Mouse (Mus musculus): Measurements from ENCODE around the gene Pdp2. TPM values are rescaled to one million over a fixed set of nuclear protein-coding genes. Genes with fewer than 3 reads are reported as not detected.
"Not testable (repeated sequence)": the region's sequence is repeated elsewhere in the genome, so short reads cannot be mapped to it uniquely, and the experiment has no call there.

The Pdp2 gene
- polyA plus RNA-seq, 1 experiment from 2014 or later: 19.7 TPM

- Histone ChIP-seq H3K4me3 (replicated peaks) (no peak overlapping the region), H3K4me1 (no peaks in the 10 kb centered on the region), H3K36me3 (no peaks in the 10 kb centered on the region), H3K9ac (replicated peaks) (no peak overlapping the region), H3K27ac (replicated peaks) (no peak overlapping the region), H3K9me3 (replicated peaks) (no peaks in the 10 kb centered on the region), H3K27me3 (replicated peaks) (no peaks in the 10 kb centered on the region), H3K4me2 (no peak overlapping the region)
- WGBS: 96% methylated on average over 3 of the region's 3 CpGs
- ATAC-seq (ENCODE audit: low FRiP score): no peak
Measured at GRCm38 (mm10) chr8:104576820-104577219, 14.4 kb upstream of the Pdp2 start.

GRCm38 (mm10) chr8:104577606-104578005, 13.6 kb upstream of the Pdp2 start:
- H3K36me3 ChIP-seq; H3K9me3 ChIP-seq (replicated peaks); H3K4me2 ChIP-seq; H3K4me1 ChIP-seq; H3K27ac ChIP-seq (replicated peaks); H3K27me3 ChIP-seq (replicated peaks); H3K9ac ChIP-seq (replicated peaks); H3K4me3 ChIP-seq (replicated peaks); ATAC-seq (ENCODE audit: low FRiP score): not testable (repeated sequence)
- WGBS: 82% methylated on average over 17 of the region's 17 CpGs

GRCm38 (mm10) chr8:104584522-104584921, 6.7 kb upstream of the Pdp2 start:
- Histone ChIP-seq H3K36me3 (no peaks in the 10 kb centered on the region), H3K4me3 (replicated peaks) (no peak overlapping the region), H3K27ac (replicated peaks) (no peak overlapping the region), H3K9me3 (replicated peaks) (no peaks in the 10 kb centered on the region), H3K27me3 (replicated peaks) (no peaks in the 10 kb centered on the region), H3K4me2 (no peak overlapping the region), H3K9ac (replicated peaks) (no peak overlapping the region), H3K4me1 (no peaks in the 10 kb centered on the region)
- WGBS: 58% methylated on average over 1 of the region's 1 CpGs
- no peak for ATAC-seq (ENCODE audit: low FRiP score)

DNA sequence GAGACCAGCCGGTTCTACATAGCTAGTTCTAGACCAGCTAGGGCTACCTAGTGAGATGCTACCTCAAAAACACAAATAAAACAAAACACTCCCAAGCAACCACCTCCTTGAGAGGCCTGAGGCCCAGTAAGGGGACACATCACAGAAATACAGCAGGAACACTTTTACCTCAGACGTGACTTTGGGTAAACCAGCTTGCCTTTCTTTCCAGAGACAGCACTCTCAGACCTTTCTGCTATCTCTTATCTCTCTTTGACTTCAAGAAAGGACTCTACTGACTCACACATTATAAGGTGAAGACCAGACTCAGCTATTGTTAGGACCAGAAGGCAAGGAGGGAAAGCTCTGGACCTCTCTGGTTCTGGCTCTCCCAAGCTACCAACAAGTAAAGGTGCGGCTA, 967 bp upstream of the Pdp2 start:
- 95% methylated on average over 3 of the region's 3 CpGs for WGBS

DNA sequence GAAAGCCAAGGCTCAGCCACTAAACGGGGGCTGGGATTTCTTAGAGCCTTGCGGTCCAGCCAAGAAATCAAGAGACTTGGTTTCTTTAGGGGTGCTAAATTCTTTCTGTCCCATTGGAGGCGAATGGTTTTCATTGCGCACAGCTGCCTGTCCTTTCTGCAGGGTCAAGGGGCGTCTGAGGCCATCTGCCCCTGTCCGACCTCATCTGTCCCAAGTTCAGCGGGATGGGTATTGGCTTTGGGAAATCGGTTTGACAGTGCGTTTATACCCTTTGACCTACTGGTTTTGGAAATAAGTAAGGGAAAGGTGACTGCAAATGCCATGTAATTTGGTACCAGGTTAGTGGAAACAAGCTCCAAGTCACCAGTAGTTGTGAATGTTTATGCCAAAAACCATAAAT, 605 bp downstream of the Pdp2 start:
- H3K36me3 ChIP-seq: peaks cover 25% of the 10 kb centered on the region

More for the DNA sequence above, 967 bp upstream of the Pdp2 start:
- no peak overlapping the region for H3K4me3 ChIP-seq (replicated peaks)
- H3K4me2 ChIP-seq: no peak overlapping the region
- H3K27me3 ChIP-seq (replicated peaks): no peaks in the 10 kb centered on the region
- H3K9ac ChIP-seq (replicated peaks): no peak overlapping the region
- H3K9me3 ChIP-seq (replicated peaks): no peaks in the 10 kb centered on the region
- H3K27ac ChIP-seq (replicated peaks): no peak overlapping the region
- peaks cover 15% of the 10 kb centered on the region for H3K4me1 ChIP-seq
- no peak for ATAC-seq (ENCODE audit: low FRiP score)
- peaks cover 15% of the 10 kb centered on the region for H3K36me3 ChIP-seq

GRCm38 (mm10) chr8:104592566-104592965, 1.3 kb downstream of the Pdp2 start:
- H3K27me3 ChIP-seq (replicated peaks): no peaks in the 10 kb centered on the region
- WGBS: 66% methylated on average over 6 of the region's 6 CpGs
- peaks cover 15% of the 10 kb centered on the region for H3K4me1 ChIP-seq
- no peak overlapping the region for H3K27ac ChIP-seq (replicated peaks)
- H3K36me3 ChIP-seq: peaks cover 26% of the 10 kb centered on the region
- H3K9me3 ChIP-seq (replicated peaks): no peaks in the 10 kb centered on the region
- H3K4me3 ChIP-seq (replicated peaks): peak overlapping the region; percentile 66
- peak overlapping the region; percentile 65 for H3K4me2 ChIP-seq
- H3K9ac ChIP-seq (replicated peaks): no peak overlapping the region
- ATAC-seq (ENCODE audit: low FRiP score): no peak

More for the DNA sequence above, 605 bp downstream of the Pdp2 start:
- H3K4me1 ChIP-seq: peaks cover 15% of the 10 kb centered on the region
- H3K9ac ChIP-seq (replicated peaks): peak overlapping the region; percentile 62
- H3K27me3 ChIP-seq (replicated peaks): no peaks in the 10 kb centered on the region
- peak overlapping the region; percentile 65 for H3K4me2 ChIP-seq
- WGBS: 2% methylated on average over 9 of the region's 9 CpGs
- H3K27ac ChIP-seq (replicated peaks): peak overlapping the region; percentile 87
- no peaks in the 10 kb centered on the region for H3K9me3 ChIP-seq (replicated peaks)
- ATAC-seq (ENCODE audit: low FRiP score): no peak
- peak overlapping the region; percentile 66 for H3K4me3 ChIP-seq (replicated peaks)

DNA sequence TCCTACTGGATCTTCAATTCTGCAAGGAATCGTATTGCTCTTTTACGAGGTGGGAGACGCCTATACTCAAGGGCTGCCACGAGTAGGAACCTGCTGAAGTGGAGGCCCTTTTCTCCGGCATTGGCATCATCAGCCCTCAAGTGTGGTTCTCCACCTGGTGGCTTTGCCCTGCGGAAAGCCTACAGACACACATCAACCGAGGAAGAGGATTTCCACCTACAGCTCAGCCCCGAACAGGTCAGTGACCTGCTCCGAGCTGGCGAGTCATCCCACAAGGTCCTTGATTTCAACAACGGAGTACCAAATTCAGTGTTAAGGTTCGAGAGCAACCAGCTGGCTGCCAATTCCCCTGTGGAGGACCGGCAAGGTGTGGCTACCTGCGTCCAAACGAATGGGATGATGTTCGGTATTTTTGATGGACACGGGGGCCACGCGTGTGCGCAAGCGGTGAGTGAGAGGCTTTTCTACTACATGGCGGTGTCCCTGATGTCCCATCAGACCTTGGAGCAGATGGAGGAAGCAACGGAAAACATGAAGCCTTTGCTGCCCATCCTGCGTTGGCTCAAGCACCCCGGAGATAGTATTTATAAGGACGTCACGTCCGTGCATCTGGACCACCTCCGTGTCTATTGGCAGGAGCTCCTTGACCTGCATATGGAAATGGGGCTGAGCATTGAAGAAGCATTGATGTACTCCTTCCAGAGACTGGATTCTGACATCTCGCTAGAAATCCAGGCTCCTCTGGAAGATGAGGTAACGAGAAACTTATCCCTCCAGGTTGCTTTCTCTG, 2.5 kb downstream of the Pdp2 start:
- Histone ChIP-seq H3K4me1 (peaks cover 15% of the 10 kb centered on the region), H3K36me3 (peaks cover 28% of the 10 kb centered on the region), H3K27me3 (replicated peaks) (no peaks in the 10 kb centered on the region), H3K9me3 (replicated peaks) (no peaks in the 10 kb centered on the region), H3K4me2 (no peak overlapping the region), H3K27ac (replicated peaks) (no peak overlapping the region), H3K4me3 (replicated peaks) (no peak overlapping the region), H3K9ac (replicated peaks) (no peak overlapping the region)
- no peak for ATAC-seq (ENCODE audit: low FRiP score)
- WGBS: 94% methylated on average over 31 of the region's 31 CpGs

GRCm38 (mm10) chr8:104594611-104595362, 3.5 kb downstream of the Pdp2 start:
- no peak for ATAC-seq (ENCODE audit: low FRiP score)
- Histone ChIP-seq H3K9me3 (replicated peaks) (no peaks in the 10 kb centered on the region), H3K4me1 (peaks cover 15% of the 10 kb centered on the region), H3K4me3 (replicated peaks) (no peak overlapping the region), H3K27ac (replicated peaks) (no peak overlapping the region), H3K9ac (replicated peaks) (no peak overlapping the region), H3K36me3 (peaks cover 28% of the 10 kb centered on the region), H3K4me2 (no peak overlapping the region), H3K27me3 (replicated peaks) (no peaks in the 10 kb centered on the region)
- WGBS: 95% methylated on average over 19 of the region's 19 CpGs

- ATAC-seq (ENCODE audit: low FRiP score): no peak
- Histone ChIP-seq H3K27ac (replicated peaks) (no peak overlapping the region), H3K4me1 (peaks cover 11% of the 10 kb centered on the region), H3K4me3 (replicated peaks) (no peak overlapping the region), H3K27me3 (replicated peaks) (no peaks in the 10 kb centered on the region), H3K9me3 (replicated peaks) (no peaks in the 10 kb centered on the region), H3K36me3 (peaks cover 28% of the 10 kb centered on the region), H3K9ac (replicated peaks) (no peak overlapping the region), H3K4me2 (no peak overlapping the region)
- WGBS: 90% methylated on average over 21 of the region's 21 CpGs
Measured at GRCm38 (mm10) chr8:104595773-104596536, 4.7 kb downstream of the Pdp2 start.

DNA sequence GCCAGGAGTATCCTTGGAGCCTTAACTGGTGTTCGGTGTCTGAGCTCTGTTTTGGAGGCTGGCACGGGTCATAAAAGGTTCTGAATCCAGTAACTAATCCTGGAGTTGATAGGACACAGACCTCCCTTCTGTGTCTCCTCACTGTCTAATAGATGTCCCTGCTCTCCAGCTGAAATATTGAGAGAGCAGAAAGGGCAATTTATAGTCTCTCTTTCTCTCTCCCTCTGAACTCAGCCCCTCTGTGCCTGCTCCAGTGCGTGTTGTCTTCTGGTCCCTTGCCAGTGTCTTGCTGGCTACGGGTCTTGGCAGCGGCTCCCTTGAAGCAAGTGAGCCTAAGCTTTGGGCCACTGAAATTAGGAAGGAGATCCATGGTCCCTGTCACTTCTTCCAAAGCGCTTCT, 6.4 kb downstream of the Pdp2 start:
- H3K4me1 ChIP-seq: peaks cover 14% of the 10 kb centered on the region
- no peak overlapping the region for H3K9ac ChIP-seq (replicated peaks)
- 0 out of 2 replicates have a peak, but pooled peaks cover 8% of the 10 kb centered on the region for H3K27me3 ChIP-seq (replicated peaks)
- H3K4me2 ChIP-seq: no peak overlapping the region
- no peak for ATAC-seq (ENCODE audit: low FRiP score)
- H3K9me3 ChIP-seq (replicated peaks): no peaks in the 10 kb centered on the region
- H3K27ac ChIP-seq (replicated peaks): no peak overlapping the region
- whole genome bisulfite sequencing: 77% methylated on average over 6 of the region's 6 CpGs
- H3K4me3 ChIP-seq (replicated peaks): no peak overlapping the region
- peaks cover 28% of the 10 kb centered on the region for H3K36me3 ChIP-seq

GRCm38 (mm10) chr8:104598496-104598895, 7.2 kb downstream of the Pdp2 start:
- Histone ChIP-seq H3K9me3 (replicated peaks) (no peaks in the 10 kb centered on the region), H3K4me1 (peaks cover 18% of the 10 kb centered on the region), H3K9ac (replicated peaks) (no peak overlapping the region), H3K27ac (replicated peaks) (no peak overlapping the region), H3K4me2 (no peak overlapping the region), H3K36me3 (peaks cover 28% of the 10 kb centered on the region), H3K4me3 (replicated peaks) (no peak overlapping the region), H3K27me3 (replicated peaks) (0 out of 2 replicates have a peak, but pooled peaks cover 8% of the 10 kb centered on the region)
- ATAC-seq (ENCODE audit: low FRiP score): no peak
- WGBS: 73% methylated on average over 6 of the region's 6 CpGs
